Mouse (Mus musculus) kidney, postnatal 0 days (tissue): ENCODE measurements at regions not wholly inside any gene's neighbourhood (a gene's known extent, or its start where the extent isn't known, plus 50 kb on each side); places are given as distances from the start of the nearest gene placed in this dataset.

Experiments
- ATAC-seq: fragments of 200-750 bp; cut with Nextera tagmentation; replicated peaks from 2 replicates; pipeline ENCODE4 v1.8.0; 2017; ENCODE audit warnings: low read depth, moderate number of reproducible peaks, moderate TSS enrichment, moderate library complexity; ENCODE audit not compliant: low FRiP score
- DNase-seq: peaks from one replicate; pipeline ENCODE4 v3.0.0-alpha.2; 2016; ENCODE audit warnings: low spot score
- H3K27ac ChIP-seq: fragments of 300-500 bp; sonication (generic); 2 replicates; pipeline ENCODE4 v1.5.1; 2014; ENCODE audit warnings: mild to moderate bottlenecking
- H3K27me3 ChIP-seq: fragments of 300-500 bp; sonication (generic); 2 replicates; pipeline ENCODE4 v1.6.1; 2014; ENCODE audit warnings: low read length, mixed read lengths; ENCODE audit not compliant: insufficient read depth
- H3K36me3 ChIP-seq: fragments of 300-500 bp; sonication (generic); 2 replicates; pipeline ENCODE4 v1.6.1; 2014; ENCODE audit warnings: low read length, mixed read lengths; ENCODE audit not compliant: insufficient read depth
- H3K4me1 ChIP-seq: fragments of 300-500 bp; sonication (generic); replicated peaks from 2 replicates; pipeline ENCODE4 v1.6.1; 2014; ENCODE audit warnings: antibody characterized with exemption, low read length, mixed read lengths; ENCODE audit not compliant: insufficient read depth
- H3K4me2 ChIP-seq: fragments of 300-500 bp; sonication (generic); 2 replicates; pipeline ENCODE4 v1.6.1; 2014; ENCODE audit warnings: mild to moderate bottlenecking, low read length, moderate library complexity, mixed read lengths
- H3K4me3 ChIP-seq: fragments of 300-500 bp; sonication (generic); replicated peaks from 2 replicates; pipeline ENCODE4 v1.5.1; 2014; ENCODE audit warnings: low read depth, low read length
- H3K9ac ChIP-seq: fragments of 300-500 bp; sonication (generic); 2 replicates; pipeline ENCODE4 v1.6.1; 2014; ENCODE audit warnings: low read depth, low read length
- H3K9me3 ChIP-seq: fragments of 300-500 bp; sonication (generic); replicated peaks from 2 replicates; pipeline ENCODE4 v1.6.1; 2016; ENCODE audit warnings: low read length, inconsistent platforms, mixed read lengths
- CTCF ChIP-seq: IDR thresholded peaks from 2 replicates; pipeline ENCODE4 v1.5.1; 2016; ENCODE audit warnings: antibody characterized with exemption, low read depth, mild to moderate bottlenecking, moderate library complexity
- WGBS: fragments of 180-500 bp; shearing (Covaris S2); extraction: QIAGEN DNeasy Blood & Tissue Kit; methylation state at CpG from one replicate; pipeline ENCODE4 v1.1.7; 2014; 5-methylcytosine and 5-hydroxymethylcytosine counted together

DNA sequence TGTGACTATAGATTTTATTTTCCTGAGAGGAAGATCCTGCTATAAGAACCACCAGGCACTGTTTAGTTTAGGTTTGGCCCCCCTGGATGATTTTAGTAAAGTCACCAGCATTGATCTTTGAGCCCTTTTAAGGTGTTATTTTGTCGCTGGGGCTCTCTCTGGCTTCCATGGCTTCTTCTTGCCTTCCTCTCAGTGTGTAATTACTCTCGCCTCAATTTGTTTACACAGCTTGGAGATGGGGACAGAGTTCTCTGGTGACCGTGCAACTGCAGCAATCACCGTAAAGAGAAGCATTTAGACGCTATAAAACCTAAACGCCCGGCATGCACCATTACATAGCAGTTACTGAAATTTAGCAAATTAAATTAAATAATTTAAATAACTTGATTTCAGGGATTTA, 788.5 kb upstream of the Car8 start:
- no peak overlapping the region for H3K4me3 ChIP-seq

GRCm38 (mm10) chr4:9026841-9027240, 788.0 kb upstream of the Car8 start:
- Histone ChIP-seq H3K27ac (no peak overlapping the region), H3K27me3 (no peaks in the 10 kb centered on the region), H3K4me3 (no peak overlapping the region), H3K36me3 (no peaks in the 10 kb centered on the region), H3K9ac (no peak overlapping the region), H3K4me2 (no peak overlapping the region), H3K4me1 (no peaks in the 10 kb centered on the region; the same call in 1 of the 2 replicates), H3K9me3 (no peaks in the 10 kb centered on the region)
- no peak for ATAC-seq
- DNase-seq, result no peak
- TF ChIP-seq CTCF, result no peak
- WGBS, result 59% methylated on average over 16 of the region's 16 CpGs

More for the DNA sequence above, 788.5 kb upstream of the Car8 start:
- H3K9me3 ChIP-seq, result no peaks in the 10 kb centered on the region
- H3K4me1 ChIP-seq, result no peaks in the 10 kb centered on the region; the same call in 1 of the 2 replicates
- no peak for TF ChIP-seq CTCF
- DNase-seq (no peak), ATAC-seq (no peak)
- H3K27ac ChIP-seq, result no peak overlapping the region
- WGBS, result 4% methylated on average over 7 of the region's 7 CpGs
- H3K4me2 ChIP-seq, result peak overlapping the region; percentile 81
- no peak overlapping the region for H3K9ac ChIP-seq
- no peaks in the 10 kb centered on the region for H3K36me3 ChIP-seq
- no peaks in the 10 kb centered on the region for H3K27me3 ChIP-seq

DNA sequence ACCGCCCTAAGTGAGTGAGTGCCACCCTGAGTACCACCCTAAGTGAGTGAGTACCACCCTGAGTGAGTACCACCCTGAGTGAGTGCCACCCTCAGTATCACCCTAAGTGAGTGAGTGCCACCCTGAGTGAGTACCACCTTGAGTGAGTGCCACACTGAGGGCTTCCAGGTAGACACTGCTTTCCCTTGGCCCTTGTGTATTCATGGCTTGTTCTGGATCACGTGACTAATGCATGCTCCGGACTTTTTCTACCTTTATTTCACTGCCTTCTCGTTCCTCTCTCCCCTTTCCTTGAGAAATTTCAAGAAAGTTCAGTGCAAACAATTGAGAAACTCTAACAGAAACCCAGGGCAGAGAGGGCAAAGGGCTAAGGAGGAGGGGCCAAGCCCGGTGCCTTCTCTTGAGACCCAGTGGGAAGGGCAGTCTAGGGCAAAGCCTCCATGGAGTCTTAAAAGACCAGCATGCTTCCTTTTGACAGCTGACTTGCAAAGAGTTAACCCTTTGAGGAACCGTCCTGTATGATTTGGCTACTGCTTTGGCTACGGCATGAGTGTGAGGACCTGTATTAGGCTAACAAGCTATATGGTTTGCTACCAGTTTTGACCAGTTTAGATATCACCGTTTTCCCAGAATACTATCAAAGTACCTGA, 787.1 kb upstream of the Car8 start:
- H3K4me2 ChIP-seq, result no peak overlapping the region
- TF ChIP-seq CTCF, result no peak
- no peak overlapping the region for H3K9ac ChIP-seq
- no peaks in the 10 kb centered on the region; the same call in 1 of the 2 replicates for H3K4me1 ChIP-seq
- ATAC-seq, result 0 out of 2 replicates have a peak, but pooled peaks have one; percentile 27
- no peaks in the 10 kb centered on the region for H3K9me3 ChIP-seq
- H3K27me3 ChIP-seq, result no peaks in the 10 kb centered on the region
- no peak for DNase-seq
- no peak overlapping the region for H3K27ac ChIP-seq
- WGBS, result 63% methylated on average over 8 of the region's 8 CpGs
- H3K4me3 ChIP-seq, result no peak overlapping the region
- no peaks in the 10 kb centered on the region for H3K36me3 ChIP-seq

GRCm38 (mm10) chr4:9024216-9024925, 785.5 kb upstream of the Car8 start:
- Histone ChIP-seq H3K9ac (no peak overlapping the region), H3K27me3 (no peaks in the 10 kb centered on the region), H3K4me1 (no peaks in the 10 kb centered on the region; the same call in 1 of the 2 replicates), H3K4me2 (no peak overlapping the region), H3K9me3 (no peaks in the 10 kb centered on the region), H3K36me3 (no peaks in the 10 kb centered on the region), H3K27ac (no peak overlapping the region), H3K4me3 (no peak overlapping the region)
- DNase-seq (no peak), ATAC-seq (no peak)
- no peak for TF ChIP-seq CTCF
- WGBS, result 80% methylated on average over 6 of the region's 6 CpGs

DNA sequence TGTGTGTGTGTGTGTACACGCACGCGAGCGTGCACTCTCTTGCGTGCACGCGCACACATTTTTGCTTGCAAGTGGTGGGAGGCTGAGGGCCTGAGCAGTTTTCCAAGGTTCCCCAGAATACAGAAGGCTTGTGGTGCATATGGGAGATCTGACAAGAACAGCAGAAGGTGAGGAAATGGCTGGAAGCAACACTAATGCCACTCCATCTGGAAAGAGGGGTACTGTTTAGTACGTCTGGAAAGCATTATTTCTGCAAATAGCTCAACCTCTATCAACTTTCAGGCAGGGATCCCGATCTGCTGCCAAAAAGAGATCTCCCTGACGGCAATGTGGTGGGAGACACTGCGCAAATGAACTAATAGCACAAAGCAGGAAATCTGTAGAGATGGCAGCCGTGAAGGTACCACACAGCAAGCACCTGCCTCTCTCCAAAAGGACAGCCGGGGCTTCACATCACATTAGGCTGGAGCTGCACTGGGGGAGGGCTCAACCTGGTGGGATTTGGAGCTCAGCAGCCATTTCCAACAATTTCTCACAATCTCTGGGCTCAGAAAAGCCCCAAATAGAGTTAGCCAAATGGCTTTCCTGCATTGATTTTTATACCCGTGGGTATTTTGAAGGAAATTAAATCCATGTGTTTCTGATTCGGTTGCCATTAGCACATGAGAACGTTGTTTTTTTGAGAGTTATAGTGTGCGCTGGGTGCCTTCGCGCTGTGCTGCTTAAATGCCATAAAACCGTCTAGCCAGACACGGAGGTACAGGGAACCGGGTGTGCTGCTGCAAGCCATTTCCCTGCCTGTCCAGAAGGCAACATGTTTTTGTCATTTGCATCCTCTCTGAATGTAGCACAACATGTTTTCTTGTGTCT, 780.6 kb upstream of the Car8 start:
- DNase-seq, result no peak
- ATAC-seq, result no peak
- TF ChIP-seq CTCF, result no peak

GRCm38 (mm10) chr4:9018236-9018635, 779.4 kb upstream of the Car8 start:
- no peak for TF ChIP-seq CTCF
- no peak for ATAC-seq
- Histone ChIP-seq H3K27me3 (no peaks in the 10 kb centered on the region), H3K4me2 (no peak overlapping the region), H3K9me3 (no peaks in the 10 kb centered on the region), H3K36me3 (no peaks in the 10 kb centered on the region), H3K4me1 (no peaks in the 10 kb centered on the region; the same call in 1 of the 2 replicates), H3K9ac (no peak overlapping the region), H3K4me3 (no peak overlapping the region), H3K27ac (no peak overlapping the region)
- WGBS, result 92% methylated on average over 2 of the region's 2 CpGs
- DNase-seq, result no peak

More for the DNA sequence above, 780.6 kb upstream of the Car8 start:
- H3K9ac ChIP-seq, result no peak overlapping the region
- H3K36me3 ChIP-seq, result no peaks in the 10 kb centered on the region
- H3K27ac ChIP-seq, result no peak overlapping the region
- no peak overlapping the region for H3K4me3 ChIP-seq
- no peaks in the 10 kb centered on the region; the same call in 1 of the 2 replicates for H3K4me1 ChIP-seq
- H3K27me3 ChIP-seq, result no peaks in the 10 kb centered on the region
- H3K9me3 ChIP-seq, result no peaks in the 10 kb centered on the region
- no peak overlapping the region for H3K4me2 ChIP-seq
- WGBS, result 62% methylated on average over 22 of the region's 22 CpGs
